Mouse (Mus musculus) liver (tissue): ENCODE results near the gene Ppp2r2c.

Experiments used
- DNase-seq: peaks from one replicate; pipeline ENCODE4 v3.0.0-alpha.2; 2020; ENCODE audit warnings: mixed read lengths

Ppp2r2c gene

DNA sequence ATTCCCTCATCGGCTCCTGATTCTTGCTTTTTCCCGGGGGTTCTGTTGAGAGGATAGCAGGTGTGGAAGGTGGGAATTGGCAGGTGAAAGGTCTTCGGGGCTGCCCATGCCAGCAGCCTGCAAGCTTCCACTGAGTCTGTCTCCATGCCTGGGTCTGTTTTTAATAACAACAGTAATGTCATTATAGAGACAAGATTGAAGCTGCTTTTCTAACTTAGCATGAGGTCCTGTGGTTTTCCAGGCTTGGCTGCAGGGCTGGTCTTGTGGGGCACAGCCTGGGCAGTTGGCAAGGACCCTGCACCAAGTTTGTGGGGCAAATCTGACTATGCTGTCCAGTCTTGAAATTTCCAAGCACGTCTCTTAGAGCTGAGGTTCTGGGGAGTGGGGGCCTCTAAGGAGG is 7.6 kb downstream of the Ppp2r2c start:
- DNase-seq = no peak

GRCm38 (mm10) chr5:36876777-36877396 is 8.6 kb downstream of the Ppp2r2c start:
- DNase-seq = no peak

- DNase-seq = no peak
These were observed 9.3 kb downstream of the Ppp2r2c start for GRCm38 (mm10) chr5:36877641-36878040.

DNA sequence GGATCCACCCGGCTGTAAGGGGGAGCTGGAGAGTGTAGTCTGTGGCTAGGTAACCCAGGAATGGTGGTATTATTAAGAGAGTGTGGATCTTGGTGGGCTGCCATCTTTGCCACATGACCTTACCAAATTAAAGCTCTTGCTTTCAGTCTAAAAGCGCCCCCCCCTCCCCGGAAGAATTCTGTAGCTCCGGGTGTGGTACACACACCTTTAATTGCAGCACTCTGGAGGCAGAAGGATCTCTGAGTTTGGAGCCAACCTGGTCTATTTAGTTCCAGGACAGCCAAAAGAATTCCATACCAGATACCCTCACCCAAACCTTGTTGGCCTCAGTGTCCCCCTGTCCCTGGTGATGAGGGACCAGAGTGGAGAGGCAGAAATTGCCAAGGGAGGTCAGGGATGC is 10.5 kb downstream of the Ppp2r2c start:
- no peak for DNase-seq

DNA sequence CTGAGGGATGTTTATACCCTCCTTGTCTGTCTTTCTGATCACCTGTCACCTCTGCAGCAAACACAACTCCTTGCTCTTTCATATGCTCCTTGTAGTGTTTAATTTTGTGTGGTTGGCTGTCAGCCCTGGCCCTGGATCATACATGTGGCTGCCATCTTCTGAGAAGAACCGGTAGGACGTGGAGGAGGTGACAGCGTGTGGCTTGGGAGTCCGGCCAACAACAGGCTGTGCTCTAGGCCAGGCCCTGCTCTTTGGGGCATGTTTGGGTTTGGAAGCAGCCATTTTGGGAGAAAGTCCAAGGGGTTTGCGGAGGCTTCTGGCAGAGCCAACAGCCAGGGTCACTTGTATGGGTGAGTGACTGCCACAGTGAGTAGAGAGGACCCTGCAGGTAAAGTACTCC is 12.3 kb downstream of the Ppp2r2c start:
- no peak for DNase-seq

- no peak for DNase-seq
These were observed 15.2 kb downstream of the Ppp2r2c start for GRCm38 (mm10) chr5:36883516-36883915.

DNA sequence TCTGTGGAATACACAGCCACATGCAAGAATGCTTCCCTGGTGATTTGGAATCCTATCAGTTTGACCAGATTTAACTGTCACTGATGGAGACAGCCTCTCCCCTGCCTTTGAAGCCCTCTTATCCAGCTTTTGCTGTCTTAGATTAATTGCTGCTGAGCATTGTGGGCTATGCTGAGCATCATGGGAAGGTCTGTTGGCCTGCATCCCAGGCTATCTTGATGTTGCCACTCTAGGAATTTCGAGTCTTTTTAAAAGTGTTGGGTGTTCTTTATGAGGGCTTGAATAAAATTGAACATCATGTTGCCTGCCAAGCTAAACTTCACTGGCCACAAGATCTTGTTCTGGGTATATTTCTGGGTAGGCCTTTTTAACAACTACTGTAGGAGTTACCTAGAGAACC is 16.8 kb downstream of the Ppp2r2c start:
- DNase-seq = no peak

GRCm38 (mm10) chr5:36885595-36885994 is 17.3 kb downstream of the Ppp2r2c start:
- no peak for DNase-seq

- no peak for DNase-seq
These were observed 18.0 kb downstream of the Ppp2r2c start for GRCm38 (mm10) chr5:36886298-36886697.

GRCm38 (mm10) chr5:36886852-36887283 is 18.6 kb downstream of the Ppp2r2c start:
- no peak for DNase-seq

- no peak for DNase-seq
These were observed 19.1 kb downstream of the Ppp2r2c start for GRCm38 (mm10) chr5:36887299-36887988.

DNA sequence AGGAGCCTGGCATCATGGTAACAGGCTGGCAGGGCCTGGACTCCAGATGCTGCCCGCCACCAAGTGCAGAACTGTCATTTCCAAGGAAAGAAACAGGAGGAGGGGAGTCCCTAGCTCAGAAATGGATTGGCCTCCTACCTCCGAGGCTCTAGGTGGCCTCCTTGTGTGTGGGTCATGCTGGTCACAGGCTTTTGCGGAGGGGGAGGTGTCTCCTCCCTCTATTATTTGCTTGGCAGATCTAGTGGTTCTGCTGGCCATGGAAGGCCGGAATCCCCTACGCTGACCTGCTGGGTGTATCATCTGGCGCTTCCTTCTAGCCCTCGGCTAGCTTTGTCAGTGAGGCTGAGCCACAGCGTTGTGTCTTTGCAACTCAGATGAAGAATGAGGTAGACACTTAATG is 20.2 kb downstream of the Ppp2r2c start:
- DNase-seq = no peak

DNA sequence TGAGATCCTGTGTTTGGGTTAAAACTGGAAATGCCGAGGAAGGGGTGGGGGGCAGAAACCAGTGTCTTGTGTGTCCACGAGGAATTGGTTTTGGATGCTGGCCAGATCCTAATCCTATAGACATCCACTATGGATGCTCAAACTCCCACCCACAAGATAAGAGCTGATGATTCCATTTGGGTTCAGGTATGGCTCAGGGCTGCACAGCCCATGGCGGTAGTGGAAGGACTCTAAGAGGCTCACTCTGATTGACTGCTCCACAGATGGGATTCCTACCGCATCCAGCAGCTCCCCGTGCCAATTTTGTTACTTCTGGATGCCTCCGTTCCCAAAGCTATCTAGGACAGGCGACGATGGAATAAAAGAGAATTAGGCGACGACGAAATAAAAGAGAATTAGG is 20.6 kb downstream of the Ppp2r2c start:
- DNase-seq = no peak

- no peak for DNase-seq
These were observed 21.1 kb downstream of the Ppp2r2c start for GRCm38 (mm10) chr5:36889380-36889886.

DNA sequence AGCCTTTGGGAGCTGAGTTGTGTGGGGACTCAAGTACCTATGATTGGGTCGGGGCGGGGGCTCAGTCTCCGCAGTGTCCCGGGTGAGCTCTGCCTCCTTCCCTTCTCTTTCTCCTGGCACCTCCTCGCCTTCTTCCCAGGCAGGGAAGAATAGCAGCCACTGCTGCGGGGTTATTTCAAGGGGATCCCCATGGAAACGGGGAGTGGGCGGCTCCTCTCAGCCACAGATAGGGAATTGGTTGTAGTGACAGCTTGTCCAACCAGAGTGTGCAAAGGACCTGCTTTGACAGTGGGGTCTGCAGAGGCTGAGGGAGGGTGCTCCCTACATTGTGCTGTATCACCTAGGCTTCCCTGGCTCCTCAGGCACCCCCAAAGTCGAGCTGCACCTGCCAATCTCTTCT is 22.5 kb downstream of the Ppp2r2c start:
- DNase-seq = no peak

- DNase-seq = no peak
These were observed 23.6 kb downstream of the Ppp2r2c start for GRCm38 (mm10) chr5:36891793-36892470.

DNA sequence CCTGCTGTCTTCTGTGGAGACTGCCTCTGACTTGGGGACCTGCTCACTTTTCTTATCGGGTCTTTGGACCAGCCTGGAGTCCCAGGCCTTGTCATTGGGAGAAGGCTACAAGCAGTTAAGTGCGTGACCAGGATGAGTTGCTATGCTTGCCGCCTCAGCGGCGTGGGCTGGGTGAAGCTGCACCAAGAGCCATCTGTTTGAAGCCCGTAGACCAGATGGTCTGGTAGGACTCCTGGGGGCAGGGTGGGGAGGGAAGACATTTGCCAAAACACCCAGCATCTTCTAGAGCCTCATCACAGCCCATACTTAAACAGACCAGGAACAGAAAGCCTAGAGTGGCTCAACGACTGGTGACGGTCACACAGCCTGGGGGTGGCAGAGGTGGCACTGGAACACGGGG is 24.9 kb downstream of the Ppp2r2c start:
- DNase-seq = no peak

GRCm38 (mm10) chr5:36894070-36894469 is 25.8 kb downstream of the Ppp2r2c start:
- no peak for DNase-seq

DNA sequence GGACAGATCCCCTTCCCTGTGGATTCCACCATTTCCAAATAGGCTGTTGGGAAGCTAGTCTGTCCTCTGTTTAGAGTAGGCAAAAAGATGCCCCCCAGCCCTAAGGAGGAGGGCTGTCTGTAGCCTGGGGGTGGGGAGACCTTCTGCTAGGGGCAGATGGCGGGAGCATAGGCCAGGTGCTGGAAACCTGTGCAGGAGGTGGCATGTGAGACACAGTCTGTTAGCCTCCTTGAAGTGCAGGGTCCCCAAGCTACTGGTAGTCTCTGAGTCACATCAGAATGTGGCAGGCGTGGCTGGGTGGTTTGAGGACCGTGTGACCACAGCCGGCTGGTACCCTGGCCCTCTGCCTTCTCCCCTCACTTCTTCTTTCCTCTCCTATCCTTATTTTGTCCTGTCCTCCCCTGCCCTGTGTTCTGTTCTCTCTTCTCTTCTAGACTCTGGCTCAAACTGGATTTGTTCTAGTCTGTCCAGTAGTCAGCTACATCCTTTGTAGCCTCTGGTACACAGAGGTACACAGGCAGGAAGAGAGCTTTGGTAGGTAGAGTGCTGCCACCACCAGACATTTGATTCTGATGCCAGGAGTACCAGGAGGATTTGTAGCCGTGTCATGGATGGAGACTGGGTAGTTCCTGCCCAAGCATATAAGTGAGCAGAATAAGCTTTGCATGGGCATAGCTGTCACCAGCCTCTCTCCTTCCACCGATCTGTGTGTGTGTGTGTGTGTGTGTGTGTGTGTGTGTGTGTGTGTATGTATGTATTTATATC is 26.5 kb downstream of the Ppp2r2c start:
- DNase-seq = no peak

- DNase-seq = no peak
These were observed 27.6 kb downstream of the Ppp2r2c start for GRCm38 (mm10) chr5:36895621-36896573.

- no peak for DNase-seq
These were observed 29.7 kb downstream of the Ppp2r2c start for GRCm38 (mm10) chr5:36897999-36898398.
